Mouse (Mus musculus): Measurements from ENCODE around the gene Myo3b. TPM values are rescaled to one million over a fixed set of nuclear protein-coding genes. Genes with fewer than 3 reads are reported as not detected.

The Myo3b gene
- total RNA-seq, 2 experiments from 2014 or later, result 0.61 to 0.72 TPM

GRCm38 (mm10) chr2:70406846-70407245 lies 367.9 kb downstream of the Myo3b start:
- no peak for DNase-seq (ENCODE audit: extremely low spot score in 1 of 2, low spot score in 2 of 2)
- intact Hi-C loops (cut with DNase I), result no loop called here
- Histone ChIP-seq H3K4me3 (no peak overlapping the region), H3K27ac (no peak overlapping the region)
- no peak for TF ChIP-seq CTCF (IDR thresholded peaks at IDR 0.05)

GRCm38 (mm10) chr2:70407729-70408128 lies 368.8 kb downstream of the Myo3b start:
- no peak overlapping the region for H3K27ac ChIP-seq
- H3K4me3 ChIP-seq, result no peak overlapping the region
- DNase-seq (ENCODE audit: extremely low spot score in 1 of 2, low spot score in 2 of 2), result no peak
- intact Hi-C loops (cut with DNase I), result no loop called here
- TF ChIP-seq CTCF (IDR thresholded peaks at IDR 0.05), result no peak

GRCm38 (mm10) chr2:70410298-70410885 lies 371.5 kb downstream of the Myo3b start:
- Histone ChIP-seq H3K4me3 (no peak overlapping the region), H3K27ac (no peak overlapping the region)
- no peak for TF ChIP-seq CTCF (IDR thresholded peaks at IDR 0.05)
- no peak for DNase-seq (ENCODE audit: extremely low spot score in 1 of 2, low spot score in 2 of 2)
- intact Hi-C loops (cut with DNase I), result no loop called here

GRCm38 (mm10) chr2:70412315-70412714 lies 373.4 kb downstream of the Myo3b start:
- H3K27ac ChIP-seq, result no peak overlapping the region
- no peak overlapping the region for H3K4me3 ChIP-seq
- no peak for DNase-seq (ENCODE audit: extremely low spot score in 1 of 2, low spot score in 2 of 2)
- TF ChIP-seq CTCF (IDR thresholded peaks at IDR 0.05), result no peak
- intact Hi-C loops (cut with DNase I), result no loop called here

- DNase-seq (ENCODE audit: extremely low spot score in 1 of 2, low spot score in 2 of 2), result no peak
- no peak overlapping the region for H3K27ac ChIP-seq
- TF ChIP-seq CTCF (IDR thresholded peaks at IDR 0.05), result no peak
- intact Hi-C loops (cut with DNase I), result no loop called here
- H3K4me3 ChIP-seq, result no peak overlapping the region
Measured at GRCm38 (mm10) chr2:70414386-70414785, 375.5 kb downstream of the Myo3b start.

GRCm38 (mm10) chr2:70415521-70415920 lies 376.6 kb downstream of the Myo3b start:
- H3K4me3 ChIP-seq, result no peak overlapping the region
- DNase-seq (ENCODE audit: extremely low spot score in 1 of 2, low spot score in 2 of 2), result no peak
- no peak for TF ChIP-seq CTCF (IDR thresholded peaks at IDR 0.05)
- no peak overlapping the region for H3K27ac ChIP-seq
- intact Hi-C loops (cut with DNase I), result no loop called here

- no peak for TF ChIP-seq CTCF (IDR thresholded peaks at IDR 0.05)
- Histone ChIP-seq H3K27ac (no peak overlapping the region), H3K4me3 (no peak overlapping the region)
- intact Hi-C loops (cut with DNase I), result no loop called here
- DNase-seq (ENCODE audit: extremely low spot score in 1 of 2, low spot score in 2 of 2), result no peak
Measured at GRCm38 (mm10) chr2:70419336-70419735, 380.4 kb downstream of the Myo3b start.

- no peak overlapping the region for H3K4me3 ChIP-seq
- no peak overlapping the region for H3K27ac ChIP-seq
- intact Hi-C loops (cut with DNase I), result no loop called here
- no peak for TF ChIP-seq CTCF (IDR thresholded peaks at IDR 0.05)
- DNase-seq (ENCODE audit: extremely low spot score in 1 of 2, low spot score in 2 of 2), result no peak
Measured at GRCm38 (mm10) chr2:70421144-70421874, 382.4 kb downstream of the Myo3b start.

- no peak for DNase-seq (ENCODE audit: extremely low spot score in 1 of 2, low spot score in 2 of 2)
- TF ChIP-seq CTCF (IDR thresholded peaks at IDR 0.05), result no peak
- intact Hi-C loops (cut with DNase I), result no loop called here
- Histone ChIP-seq H3K4me3 (no peak overlapping the region), H3K27ac (no peak overlapping the region)
Measured at GRCm38 (mm10) chr2:70425611-70426010, 386.7 kb downstream of the Myo3b start.

GRCm38 (mm10) chr2:70443035-70443434 lies 404.1 kb downstream of the Myo3b start:
- TF ChIP-seq CTCF (IDR thresholded peaks at IDR 0.05), result no peak
- H3K4me3 ChIP-seq, result no peak overlapping the region
- DNase-seq (ENCODE audit: extremely low spot score in 1 of 2, low spot score in 2 of 2), result peak in 1 of 2 experiments; percentile 11
- intact Hi-C loops (cut with DNase I), result loop anchor here (10.0 kb wide), 1 partner anchor 1102 kb away; the partner anchor contains the start of gene Dlx2
- no peak overlapping the region for H3K27ac ChIP-seq

- no peak overlapping the region for H3K27ac ChIP-seq
- H3K4me3 ChIP-seq, result no peak overlapping the region
- intact Hi-C loops (cut with DNase I), result loop anchor here (10.0 kb wide), 1 partner anchor 1101 kb away; the partner anchor contains the start of gene Dlx2
- TF ChIP-seq CTCF (IDR thresholded peaks at IDR 0.05), result no peak
- no peak for DNase-seq (ENCODE audit: extremely low spot score in 1 of 2, low spot score in 2 of 2)
Measured at GRCm38 (mm10) chr2:70444141-70444540, 405.2 kb downstream of the Myo3b start.

GRCm38 (mm10) chr2:70456205-70456604 lies 417.3 kb downstream of the Myo3b start:
- no peak for DNase-seq (ENCODE audit: extremely low spot score in 1 of 2, low spot score in 2 of 2)
- H3K27ac ChIP-seq, result no peak overlapping the region
- no peak overlapping the region for H3K4me3 ChIP-seq
- no peak for TF ChIP-seq CTCF (IDR thresholded peaks at IDR 0.05)
- intact Hi-C loops (cut with DNase I), result no loop called here

GRCm38 (mm10) chr2:70463606-70464005 lies 424.7 kb downstream of the Myo3b start:
- intact Hi-C loops (cut with DNase I), result no loop called here

More at GRCm38 (mm10) chr2:70463606-70464005, 424.7 kb downstream of the Myo3b start:
- Histone ChIP-seq H3K4me3 (no peak overlapping the region), H3K27ac (no peak overlapping the region)
- TF ChIP-seq CTCF (IDR thresholded peaks at IDR 0.05), result no peak
- DNase-seq (ENCODE audit: extremely low spot score in 1 of 2, low spot score in 2 of 2), result no peak
